Mouse (Mus musculus) neural tube, embryonic 12.5 days (tissue): ENCODE results near the gene Zmynd19. TPM values are rescaled to one million over a fixed set of nuclear protein-coding genes. Genes with fewer than 3 reads are reported as not detected.
"Not testable (repeated sequence)": the region's sequence is repeated elsewhere in the genome, so short reads cannot be mapped to it uniquely, and the experiment has no call there.

Experiments used
- ATAC-seq: fragments of 200-750 bp; cut with Nextera tagmentation; 2 replicates; pipeline ENCODE4 v1.8.0; 2017; ENCODE audit warnings: low read depth, mild to moderate bottlenecking, moderate TSS enrichment, moderate library complexity; ENCODE audit not compliant: low FRiP score
- H3K27ac ChIP-seq: fragments of 300-500 bp; sonication (generic); 2 replicates; pipeline ENCODE4 v1.5.1; 2016
- H3K27me3 ChIP-seq: fragments of 300-500 bp; sonication (generic); replicated peaks from 2 replicates; pipeline ENCODE4 v1.6.1; 2016; ENCODE audit warnings: mild to moderate bottlenecking
- H3K36me3 ChIP-seq: fragments of 300-500 bp; sonication (generic); 2 replicates; pipeline ENCODE4 v1.6.1; 2016; ENCODE audit warnings: mild to moderate bottlenecking
- H3K4me1 ChIP-seq: fragments of 300-500 bp; sonication (generic); 2 replicates; pipeline ENCODE4 v1.6.1; 2016
- H3K4me2 ChIP-seq: fragments of 300-500 bp; sonication (generic); replicated peaks from 2 replicates; pipeline ENCODE4 v1.6.1; 2016; ENCODE audit warnings: mild to moderate bottlenecking
- H3K4me3 ChIP-seq: fragments of 300-500 bp; sonication (generic); 2 replicates; pipeline ENCODE4 v1.5.1; 2016
- H3K9ac ChIP-seq: fragments of 300-500 bp; sonication (generic); 2 replicates; pipeline ENCODE4 v1.6.1; 2016; ENCODE audit warnings: mild to moderate bottlenecking
- H3K9me3 ChIP-seq: fragments of 300-500 bp; sonication (generic); 2 replicates; pipeline ENCODE4 v1.6.1; 2016; ENCODE audit warnings: mild to moderate bottlenecking
- WGBS: fragments of 180-500 bp; shearing (Covaris S2); methylation state at CpG from one replicate; pipeline ENCODE4 v1.1.7; 2016; 5-methylcytosine and 5-hydroxymethylcytosine counted together
- polyA plus RNA-seq: library from polyadenylated mRNA; unstranded; fragments of >200 nt; fragmentation: Nextera tagmentation; extraction: Ambion mirVana; gene quantifications from 2 replicates; pipeline ENCODE4 v1.2.1, GENCODE M21; 2016

Zmynd19 gene
- polyA plus RNA-seq, 1 experiment from 2014 or later = 22.0 TPM

- no peaks in the 10 kb centered on the region for H3K36me3 ChIP-seq
- 69% methylated on average over 2 of the region's 2 CpGs for WGBS
- no peak for ATAC-seq
- no peak overlapping the region for H3K27ac ChIP-seq
- no peaks in the 10 kb centered on the region for H3K9me3 ChIP-seq
- no peak overlapping the region for H3K9ac ChIP-seq
- H3K4me3 ChIP-seq = no peak overlapping the region
- H3K27me3 ChIP-seq = no peaks in the 10 kb centered on the region
- H3K4me1 ChIP-seq = no peaks in the 10 kb centered on the region
- no peak overlapping the region for H3K4me2 ChIP-seq
Observed at GRCm38 (mm10) chr2:24923561-24923960, 26.0 kb upstream of the Zmynd19 start.

DNA sequence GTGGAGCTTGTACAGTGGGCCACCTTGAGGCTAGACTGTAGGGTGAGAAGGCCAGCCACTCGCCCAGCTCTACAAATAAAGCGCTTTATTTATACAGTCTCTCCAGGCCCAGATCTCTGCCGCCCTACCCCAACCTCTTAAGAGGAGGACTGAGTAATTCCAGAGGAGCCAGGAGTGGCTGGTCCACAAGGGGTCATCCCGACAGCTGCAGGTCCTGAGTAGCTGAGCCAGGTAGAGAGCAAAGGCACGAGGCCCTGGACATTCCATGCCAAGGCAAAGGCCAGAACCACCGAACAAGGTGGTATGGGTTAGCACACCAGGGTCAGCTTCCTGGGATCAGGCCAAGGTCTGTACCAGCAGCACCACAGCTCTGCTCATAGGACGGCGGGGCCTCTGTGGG lies 24.3 kb upstream of the Zmynd19 start:
- ATAC-seq = no peak
- 83% methylated on average over 8 of the region's 8 CpGs for WGBS
- Histone ChIP-seq H3K4me3 (no peak overlapping the region), H3K36me3 (no peaks in the 10 kb centered on the region), H3K4me1 (no peaks in the 10 kb centered on the region), H3K4me2 (no peak overlapping the region), H3K9ac (no peak overlapping the region), H3K9me3 (no peaks in the 10 kb centered on the region), H3K27me3 (no peaks in the 10 kb centered on the region), H3K27ac (no peak overlapping the region)

DNA sequence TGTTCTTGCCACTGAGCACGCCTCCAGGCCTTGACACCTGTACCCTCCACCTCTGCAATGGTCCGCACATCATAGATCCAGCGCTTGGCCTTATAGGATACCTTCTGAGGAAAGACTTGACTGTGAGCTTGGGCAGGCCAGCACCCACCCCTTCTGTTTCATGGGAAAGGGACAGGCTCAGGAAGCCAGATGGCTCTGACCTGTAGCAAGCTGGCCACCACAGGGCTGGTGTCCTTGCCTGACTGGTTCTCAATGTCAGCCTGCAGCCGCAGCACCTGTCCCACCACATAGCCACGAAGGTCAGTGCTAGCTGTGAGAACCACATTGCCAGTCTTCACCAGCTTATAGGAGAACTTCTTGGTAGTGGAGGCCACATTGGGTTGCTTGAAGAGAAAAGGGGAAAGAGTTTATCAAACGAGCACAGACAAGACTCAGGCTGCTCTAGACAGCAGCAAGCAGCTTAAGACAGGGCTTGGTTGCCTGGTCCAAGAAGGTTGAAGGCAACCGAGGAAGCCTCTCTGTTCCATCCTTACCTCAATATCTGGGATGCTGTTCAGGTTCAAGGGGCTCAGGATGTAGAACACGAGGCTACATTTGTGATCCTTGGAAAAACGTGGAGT lies 23.1 kb upstream of the Zmynd19 start:
- H3K4me2 ChIP-seq = no peak overlapping the region
- 85% methylated on average over 9 of the region's 9 CpGs for WGBS
- no peaks in the 10 kb centered on the region for H3K9me3 ChIP-seq
- ATAC-seq = no peak
- no peaks in the 10 kb centered on the region for H3K36me3 ChIP-seq
- H3K9ac ChIP-seq = no peak overlapping the region
- H3K4me3 ChIP-seq = no peak overlapping the region
- no peak overlapping the region for H3K27ac ChIP-seq
- H3K27me3 ChIP-seq = no peaks in the 10 kb centered on the region
- H3K4me1 ChIP-seq = no peaks in the 10 kb centered on the region

GRCm38 (mm10) chr2:24926965-24927358 lies 22.6 kb upstream of the Zmynd19 start:
- no peak overlapping the region for H3K4me2 ChIP-seq
- H3K27ac ChIP-seq = no peak overlapping the region
- no peak for ATAC-seq
- 75% methylated on average over 7 of the region's 7 CpGs for WGBS
- no peaks in the 10 kb centered on the region for H3K27me3 ChIP-seq
- H3K4me1 ChIP-seq = no peaks in the 10 kb centered on the region
- H3K36me3 ChIP-seq = no peaks in the 10 kb centered on the region
- H3K9ac ChIP-seq = no peak overlapping the region
- H3K9me3 ChIP-seq = no peaks in the 10 kb centered on the region
- no peak overlapping the region for H3K4me3 ChIP-seq

- no peak for ATAC-seq
- no peak overlapping the region for H3K27ac ChIP-seq
- WGBS = 77% methylated on average over 4 of the region's 4 CpGs
Observed at GRCm38 (mm10) chr2:24927810-24928479, 21.6 kb upstream of the Zmynd19 start.

DNA sequence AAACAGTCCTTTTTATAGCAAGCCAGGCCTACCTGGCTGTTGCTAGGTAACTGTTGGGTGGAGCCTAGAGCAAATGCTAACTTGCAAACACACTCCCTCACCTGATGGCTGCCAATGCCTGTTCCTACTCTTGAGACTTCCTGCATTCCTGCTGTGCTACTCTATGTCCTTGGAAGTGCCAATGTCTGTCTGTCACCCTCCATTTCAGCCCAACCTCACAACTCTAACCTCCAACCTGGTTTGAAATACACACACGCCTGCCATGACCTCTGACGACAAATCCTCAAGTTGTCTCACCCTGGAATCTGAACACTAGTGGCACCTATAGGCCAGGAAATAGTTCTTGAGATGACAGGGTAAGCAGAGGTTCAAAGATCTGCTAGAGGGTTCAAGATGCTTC lies 20.5 kb upstream of the Zmynd19 start:
- Histone ChIP-seq H3K9ac (no peak overlapping the region), H3K27me3 (0 out of 2 replicates have a peak, but pooled peaks cover under 1% of the 10 kb centered on the region)
- WGBS = 58% methylated on average over 2 of the region's 2 CpGs

More at GRCm38 (mm10) chr2:24927810-24928479, 21.6 kb upstream of the Zmynd19 start:
- no peaks in the 10 kb centered on the region for H3K27me3 ChIP-seq
- no peaks in the 10 kb centered on the region for H3K9me3 ChIP-seq
- no peak overlapping the region for H3K4me2 ChIP-seq
- no peaks in the 10 kb centered on the region for H3K36me3 ChIP-seq
- H3K9ac ChIP-seq = no peak overlapping the region
- no peak overlapping the region for H3K4me3 ChIP-seq
- H3K4me1 ChIP-seq = no peaks in the 10 kb centered on the region

DNA sequence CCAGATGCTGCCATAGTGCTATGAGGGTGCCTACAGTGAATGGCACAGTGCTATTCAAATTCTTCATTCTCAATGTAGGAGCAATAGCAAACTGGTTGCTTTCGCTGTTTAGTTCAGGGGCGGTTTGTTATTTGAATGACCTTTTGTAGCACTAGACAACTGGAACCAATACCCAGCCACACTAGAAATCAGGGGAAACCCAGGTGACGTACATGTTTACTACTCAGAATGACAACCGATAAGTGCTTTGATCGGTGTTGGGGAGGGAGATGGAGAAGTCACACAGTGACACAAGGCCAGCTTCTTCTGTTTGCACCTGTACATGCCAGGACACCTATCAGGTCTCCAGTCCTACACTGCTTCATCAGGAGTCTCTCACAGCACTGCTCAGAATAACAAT lies 20.0 kb upstream of the Zmynd19 start:
- Histone ChIP-seq H3K9me3 (no peaks in the 10 kb centered on the region), H3K4me2 (no peak overlapping the region), H3K36me3 (no peaks in the 10 kb centered on the region), H3K4me1 (peaks cover 7% of the 10 kb centered on the region; the same call in 1 of the 2 replicates), H3K9ac (no peak overlapping the region), H3K4me3 (no peak overlapping the region), H3K27me3 (0 out of 2 replicates have a peak, but pooled peaks cover 4% of the 10 kb centered on the region), H3K27ac (no peak overlapping the region)
- WGBS = 91% methylated on average over 5 of the region's 5 CpGs
- ATAC-seq = no peak

More for the DNA sequence above, 20.5 kb upstream of the Zmynd19 start:
- no peaks in the 10 kb centered on the region for H3K9me3 ChIP-seq
- H3K4me2 ChIP-seq = no peak overlapping the region
- no peak overlapping the region for H3K4me3 ChIP-seq
- H3K27ac ChIP-seq = no peak overlapping the region
- H3K36me3 ChIP-seq = no peaks in the 10 kb centered on the region
- ATAC-seq = no peak
- H3K4me1 ChIP-seq = peaks cover 2% of the 10 kb centered on the region; the same call in 1 of the 2 replicates

- peak overlapping the region; percentile 80 for H3K4me2 ChIP-seq
- WGBS = 7% methylated on average over 19 of the region's 19 CpGs
- no peak overlapping the region for H3K27ac ChIP-seq
- H3K9ac ChIP-seq = peak overlapping the region; percentile 61
- no peaks in the 10 kb centered on the region for H3K9me3 ChIP-seq
- peak overlapping the region; percentile 46 for H3K4me3 ChIP-seq
- H3K27me3 ChIP-seq = 0 out of 2 replicates have a peak, but pooled peaks cover 4% of the 10 kb centered on the region
- peaks cover 17% of the 10 kb centered on the region; the same call in 1 of the 2 replicates for H3K4me1 ChIP-seq
- peak; percentile 60 for ATAC-seq
- H3K36me3 ChIP-seq = no peaks in the 10 kb centered on the region
Observed at GRCm38 (mm10) chr2:24934441-24934963, 15.1 kb upstream of the Zmynd19 start.

GRCm38 (mm10) chr2:24935057-24935796 lies 14.4 kb upstream of the Zmynd19 start, which contains the start of gene Arrdc1:
Arrdc1 (minus strand) TSS chr2:24935252.
- ATAC-seq = peak; percentile 92
- Histone ChIP-seq H3K4me1 (peaks cover 17% of the 10 kb centered on the region; the same call in 1 of the 2 replicates), H3K9me3 (no peaks in the 10 kb centered on the region), H3K36me3 (no peaks in the 10 kb centered on the region), H3K4me3 (peak within 1 kb of the TSS; percentile 46), H3K27ac (no peak within 1 kb of the TSS), H3K27me3 (0 out of 2 replicates have a peak, but pooled peaks cover 4% of the 10 kb centered on the region), H3K9ac (peak within 1 kb of the TSS; percentile 61), H3K4me2 (peak within 1 kb of the TSS; percentile 80)
- WGBS = under 1% methylated on average over 49 of the region's 49 CpGs

GRCm38 (mm10) chr2:24942092-24942491 lies 7.5 kb upstream of the Zmynd19 start:
- H3K9ac ChIP-seq = no peak overlapping the region
- 75% methylated on average over 4 of the region's 4 CpGs for WGBS
- no peak for ATAC-seq

DNA sequence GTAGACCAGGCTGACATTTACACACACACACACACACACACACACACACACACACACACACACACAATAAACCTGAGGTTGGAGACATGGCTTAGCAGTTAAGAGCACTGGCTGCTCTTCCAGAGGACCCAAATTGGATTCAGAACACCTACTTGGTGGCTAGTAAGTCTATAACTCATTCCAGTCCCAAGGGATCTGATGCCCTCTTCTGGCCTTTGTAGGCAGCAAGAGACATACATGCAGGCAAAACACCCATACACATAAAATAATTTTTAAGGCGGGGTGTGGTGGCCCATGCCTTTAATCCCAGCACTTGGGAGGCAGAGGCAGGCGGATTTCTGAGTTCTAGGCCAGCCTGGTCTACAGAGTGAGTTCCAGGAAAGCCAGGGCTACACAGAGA lies 5.3 kb upstream of the Zmynd19 start:
- ATAC-seq, H3K4me1 ChIP-seq, H3K9me3 ChIP-seq, H3K27me3 ChIP-seq, H3K36me3 ChIP-seq, H3K9ac ChIP-seq, H3K4me2 ChIP-seq, H3K27ac ChIP-seq, H3K4me3 ChIP-seq: not testable (repeated sequence)
- WGBS = 51% methylated on average over 2 of the region's 2 CpGs

More at GRCm38 (mm10) chr2:24942092-24942491, 7.5 kb upstream of the Zmynd19 start:
- H3K9me3 ChIP-seq = no peaks in the 10 kb centered on the region
- H3K27ac ChIP-seq = no peak overlapping the region
- no peaks in the 10 kb centered on the region for H3K36me3 ChIP-seq
- no peaks in the 10 kb centered on the region for H3K4me1 ChIP-seq
- H3K27me3 ChIP-seq = no peaks in the 10 kb centered on the region
- no peak overlapping the region for H3K4me2 ChIP-seq
- H3K4me3 ChIP-seq = no peak overlapping the region

GRCm38 (mm10) chr2:24950189-24950535 lies 570 bp downstream of the Zmynd19 start:
- H3K4me2 ChIP-seq = peak overlapping the region; percentile 96
- H3K27ac ChIP-seq = peak overlapping the region; percentile 42; the same call in 1 of the 2 replicates
- H3K36me3 ChIP-seq = peaks cover 34% of the 10 kb centered on the region
- peak; percentile 46 for ATAC-seq
- peak overlapping the region; percentile 91 for H3K9ac ChIP-seq
- WGBS = under 1% methylated on average over 31 of the region's 31 CpGs
- peaks cover 10% of the 10 kb centered on the region for H3K4me1 ChIP-seq
- H3K9me3 ChIP-seq = no peaks in the 10 kb centered on the region
- peak overlapping the region; percentile 97 for H3K4me3 ChIP-seq
- H3K27me3 ChIP-seq = no peaks in the 10 kb centered on the region
